Mouse (Mus musculus): ENCODE measurements at regions not wholly inside any gene's neighbourhood (a gene's known extent, or its start where the extent isn't known, plus 50 kb on each side); places are given as distances from the start of the nearest gene placed in this dataset.
"Not testable (repeated sequence)": the region's sequence is repeated elsewhere in the genome, so short reads cannot be mapped to it uniquely, and the experiment has no call there.

- Histone ChIP-seq H3K27me3 (peaks cover 18% of the 10 kb centered on the region), H3K4me3 (no peak overlapping the region), H3K36me3 (no peaks in the 10 kb centered on the region), H3K9ac (no peak overlapping the region), H3K4me1 (replicated peaks) (peaks cover 10% of the 10 kb centered on the region), H3K4me2 (no peak overlapping the region), H3K27ac (replicated peaks) (no peak overlapping the region), H3K9me3 (no peaks in the 10 kb centered on the region)
- WGBS, result 59% methylated on average over 3 of the region's 3 CpGs
- ATAC-seq (ENCODE audit: low read depth), result no peak
These were observed 51.2 kb upstream of the Jarid2 start for GRCm38 (mm10) chr13:44678121-44678520.

- H3K4me3 ChIP-seq; H3K27me3 ChIP-seq; H3K9me3 ChIP-seq; H3K27ac ChIP-seq (replicated peaks); H3K36me3 ChIP-seq; H3K9ac ChIP-seq; ATAC-seq (ENCODE audit: low read depth); H3K4me2 ChIP-seq; H3K4me1 ChIP-seq (replicated peaks): not testable (repeated sequence)
- 87% methylated on average over 7 of the region's 7 CpGs for WGBS
These were observed 49.8 kb upstream of the Jarid2 start for GRCm38 (mm10) chr13:44679457-44679856.
